Mouse (Mus musculus) regulatory T cell (primary cell): ENCODE measurements at regions not wholly inside any gene's neighbourhood (a gene's known extent, or its start where the extent isn't known, plus 50 kb on each side); places are given as distances from the start of the nearest gene placed in this dataset.
"Not testable (repeated sequence)": the region's sequence is repeated elsewhere in the genome, so short reads cannot be mapped to it uniquely, and the experiment has no call there.

Source experiments
- in situ Hi-C: fragments of 300-600 bp; cut with MboI, MseI; formaldehyde crosslinking; loops from one replicate; pipeline ENCODE4 v1.15.1; 2025; ENCODE audit warnings: high pct_unique_total_duplicates

- in situ Hi-C loops, result no loop called here
Measured at GRCm38 (mm10) chr8:112427721-112428389, 142.0 kb upstream of the Cntnap4 start.

GRCm38 (mm10) chr8:112411968-112412367, 157.9 kb upstream of the Cntnap4 start:
- in situ Hi-C loops, result no loop called here

- in situ Hi-C loops, result no loop called here
Measured at GRCm38 (mm10) chr8:112411213-112411612, 158.6 kb upstream of the Cntnap4 start.

- in situ Hi-C loops, result no loop called here
Measured at GRCm38 (mm10) chr8:112408211-112408735, 161.6 kb upstream of the Cntnap4 start.

DNA sequence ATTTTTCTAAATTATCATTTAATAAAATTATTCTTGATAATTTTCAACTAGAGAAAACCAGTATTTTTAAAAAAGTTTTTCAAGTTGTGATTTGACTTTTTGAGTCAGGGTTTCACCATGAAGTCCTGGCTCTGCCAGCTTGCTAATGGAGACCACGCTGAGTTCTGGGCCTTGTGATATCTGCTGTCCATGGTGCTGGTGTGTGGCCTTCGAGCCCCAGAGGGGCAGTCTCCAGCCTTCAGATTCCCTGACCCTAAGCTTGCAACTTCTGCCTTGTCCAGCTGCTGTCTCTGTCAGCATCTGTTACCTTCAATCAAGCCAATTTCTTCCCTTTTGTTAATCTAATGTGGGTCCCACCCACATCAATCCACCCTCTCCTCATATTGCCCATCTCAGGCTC, 165.8 kb upstream of the Cntnap4 start:
- in situ Hi-C loops, result no loop called here

GRCm38 (mm10) chr8:112397438-112397837, 172.4 kb upstream of the Cntnap4 start:
- in situ Hi-C loops, result no loop called here

DNA sequence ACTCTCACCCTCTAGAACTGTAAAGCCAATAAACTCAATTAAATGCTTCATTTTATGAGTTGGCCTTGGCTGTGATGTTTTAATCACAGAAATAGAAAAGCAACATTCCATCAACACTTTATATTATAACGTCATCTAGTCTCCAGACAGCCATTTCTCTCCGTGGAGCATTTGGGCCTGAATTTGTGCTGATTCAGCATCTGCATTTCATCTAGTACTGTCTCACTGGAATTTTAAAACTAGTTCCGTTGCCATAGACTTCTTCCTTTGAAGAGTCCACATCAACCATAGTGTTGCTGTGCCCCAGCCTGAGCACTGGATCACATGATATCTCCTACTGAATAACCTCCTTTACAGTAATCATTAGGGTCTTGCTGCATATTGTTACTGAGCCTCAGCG, 179.7 kb upstream of the Cntnap4 start:
- in situ Hi-C loops, result no loop called here

- in situ Hi-C loops, result no loop called here
Measured at GRCm38 (mm10) chr8:112348323-112348722, 221.5 kb upstream of the Cntnap4 start.

- in situ Hi-C loops, result no loop called here
Measured at GRCm38 (mm10) chr8:112333171-112333570, 236.7 kb upstream of the Cntnap4 start.

DNA sequence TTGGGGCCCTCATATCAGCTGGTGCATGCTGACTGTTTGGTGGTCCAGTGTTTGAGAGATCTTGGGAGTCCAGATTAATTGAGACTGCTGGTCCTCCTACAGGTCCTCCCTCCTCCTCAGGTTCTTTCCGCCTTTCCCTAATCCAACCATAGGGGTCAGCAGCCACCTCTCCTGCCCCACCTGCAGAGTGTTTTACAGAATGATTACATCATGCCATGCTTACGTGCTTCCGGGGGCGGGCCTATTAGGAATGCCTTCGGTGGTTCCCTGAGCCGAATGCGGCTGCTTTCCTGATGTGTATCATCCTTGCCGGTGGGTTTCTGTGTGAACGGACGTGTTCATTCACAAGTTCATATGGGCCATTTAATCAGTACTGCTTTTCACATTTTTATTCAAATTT, 237.8 kb upstream of the Cntnap4 start:
- in situ Hi-C loops, result no loop called here

- in situ Hi-C loops, result loop anchor here (5.0 kb wide), 1 partner anchor 158 kb away; no protein-coding TSS in a partner anchor
Measured at GRCm38 (mm10) chr8:112309816-112310215, 260.0 kb upstream of the Cntnap4 start.

- in situ Hi-C loops, result no loop called here
Measured at GRCm38 (mm10) chr8:112308354-112308753, 261.5 kb upstream of the Cntnap4 start.

GRCm38 (mm10) chr8:112297021-112297420, 272.8 kb upstream of the Cntnap4 start:
- in situ Hi-C loops, result no loop called here

DNA sequence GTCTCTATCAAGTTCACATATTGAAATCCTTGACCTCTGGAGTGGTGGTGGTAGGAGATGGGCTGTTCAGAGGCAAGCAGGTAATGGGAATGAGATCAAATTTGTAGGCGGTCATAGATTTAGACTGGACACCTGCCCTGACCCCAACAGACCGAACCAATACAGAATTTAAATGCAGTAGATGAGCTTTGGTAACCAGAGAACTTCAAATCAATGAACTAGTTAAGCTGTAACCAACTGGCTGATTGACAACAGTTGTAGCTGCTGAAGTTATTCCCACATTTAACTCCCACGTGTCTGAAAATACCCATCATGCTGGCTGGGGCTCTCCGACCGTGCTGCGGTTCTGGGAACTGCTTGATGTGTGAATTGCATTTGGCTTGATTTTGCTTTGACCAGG, 268.5 kb upstream of the Gm6793 start:
- in situ Hi-C loops, result no loop called here

GRCm38 (mm10) chr8:112269598-112269997, 254.8 kb upstream of the Gm6793 start:
- in situ Hi-C loops, result loop anchor here (10.0 kb wide), 1 partner anchor 855 kb away; no protein-coding TSS in a partner anchor

DNA sequence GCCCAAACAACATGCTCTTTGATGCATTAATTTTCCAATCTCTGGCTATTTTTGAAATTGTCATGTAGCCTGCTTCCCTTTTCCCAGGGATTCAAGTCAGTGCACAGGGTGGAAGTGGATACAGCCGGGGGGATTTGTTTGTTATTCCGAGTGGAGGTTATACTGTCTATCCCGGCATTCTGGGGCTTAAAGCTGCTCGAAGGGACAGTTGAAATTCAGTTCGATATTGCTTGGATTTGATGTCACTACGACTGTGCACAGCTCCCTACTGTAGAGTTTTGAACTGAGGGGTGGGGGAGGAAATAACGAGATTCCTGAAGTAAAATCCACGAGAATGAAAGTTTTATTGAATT, 254.4 kb upstream of the Gm6793 start:
- in situ Hi-C loops, result loop anchor here (10.0 kb wide), 1 partner anchor 856 kb away; no protein-coding TSS in a partner anchor

GRCm38 (mm10) chr8:112268544-112269213, 253.8 kb upstream of the Gm6793 start:
- in situ Hi-C loops, result loop anchor here (10.0 kb wide), 1 partner anchor 856 kb away; no protein-coding TSS in a partner anchor

- in situ Hi-C loops, result no loop called here
Measured at GRCm38 (mm10) chr8:112257922-112258475, 243.2 kb upstream of the Gm6793 start.

- in situ Hi-C loops, result no loop called here
Measured at GRCm38 (mm10) chr8:112257311-112257894, 242.6 kb upstream of the Gm6793 start.

GRCm38 (mm10) chr8:112246629-112247028, 231.8 kb upstream of the Gm6793 start:
- in situ Hi-C loops, result not testable (repeated sequence)

GRCm38 (mm10) chr8:112238681-112239080, 223.8 kb upstream of the Gm6793 start:
- in situ Hi-C loops, result no loop called here

GRCm38 (mm10) chr8:112236751-112237150, 221.9 kb upstream of the Gm6793 start:
- in situ Hi-C loops, result not testable (repeated sequence)
